Mouse (Mus musculus) T-helper 2 cell (primary cell): ENCODE measurements at regions not wholly inside any gene's neighbourhood (a gene's known extent, or its start where the extent isn't known, plus 50 kb on each side); places are given as distances from the start of the nearest gene placed in this dataset.

Experiments used
- in situ Hi-C: fragments of 300-600 bp; cut with MboI, MseI; formaldehyde crosslinking; loops from one replicate; pipeline ENCODE4 v1.15.1; 2025; ENCODE audit warnings: high pct_unique_total_duplicates

GRCm38 (mm10) chr2:51073040-51073594 is 75.8 kb downstream of the Rnd3 start:
- in situ Hi-C loops = no loop called here

DNA sequence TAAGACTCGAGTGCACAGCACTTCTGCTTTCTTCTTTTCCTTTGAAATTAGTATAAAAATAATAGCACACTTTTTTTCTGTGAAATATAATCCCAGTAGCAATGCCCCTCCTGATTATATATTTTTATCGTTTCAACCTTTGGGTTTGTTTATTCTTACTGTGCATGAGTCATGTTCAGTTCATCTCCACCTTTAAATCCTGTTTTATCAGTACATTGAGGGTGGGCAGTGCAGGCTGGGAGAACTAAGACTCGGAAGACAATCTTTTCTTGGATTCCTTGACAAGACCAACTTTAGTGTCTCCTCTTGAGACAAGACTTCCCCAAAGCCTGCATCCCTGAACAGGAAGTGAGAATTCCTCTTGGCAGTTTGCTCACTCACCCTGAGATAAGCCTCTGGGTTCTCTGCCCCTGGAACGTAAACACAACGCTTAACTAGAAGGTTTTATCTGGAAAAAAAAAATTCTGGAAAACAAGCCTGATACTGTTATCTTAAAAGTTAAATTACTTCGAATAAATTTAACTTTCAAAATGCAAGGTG is 76.5 kb downstream of the Rnd3 start:
- in situ Hi-C loops = no loop called here

DNA sequence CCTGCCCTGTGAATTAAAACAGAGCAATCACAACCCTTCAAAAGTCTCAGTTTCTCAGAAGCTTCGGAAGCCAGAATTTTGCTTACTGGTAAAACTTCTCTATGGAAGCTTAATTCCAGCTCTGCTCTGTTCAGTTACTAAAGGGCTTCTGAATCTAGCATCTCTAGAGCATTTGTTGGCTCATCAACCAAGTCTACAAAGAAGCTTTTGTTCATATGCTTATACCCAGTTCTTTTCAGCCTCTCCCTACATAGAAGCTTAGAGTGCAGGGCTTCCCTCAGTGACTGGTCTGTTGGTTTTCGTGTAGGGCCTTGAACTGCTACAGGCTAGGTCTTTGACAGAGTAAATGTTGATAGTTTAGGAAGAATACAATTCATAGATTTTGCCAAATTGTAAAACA is 78.0 kb downstream of the Rnd3 start:
- in situ Hi-C loops = no loop called here

DNA sequence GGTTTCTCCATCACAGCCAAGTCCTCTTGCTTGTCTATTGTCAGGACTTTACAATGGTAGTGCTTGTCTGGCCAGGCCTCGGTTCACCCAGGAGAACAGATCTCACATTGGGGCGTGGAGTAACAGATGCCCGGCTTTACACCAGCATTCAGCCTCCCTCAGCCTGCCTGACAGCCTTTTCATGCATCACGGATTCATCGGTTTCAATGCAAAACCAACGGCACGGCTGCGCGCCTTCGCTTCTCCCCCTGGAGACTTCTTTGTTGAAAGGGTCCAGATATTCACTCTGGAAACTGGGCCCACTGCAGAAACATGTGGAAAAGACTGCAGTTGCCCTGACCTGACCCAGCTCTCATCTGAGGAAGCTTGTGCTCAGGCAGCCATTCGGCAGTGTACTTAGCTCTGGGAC is 82.5 kb downstream of the Rnd3 start:
- in situ Hi-C loops = no loop called here

GRCm38 (mm10) chr2:51065821-51066220 is 83.1 kb downstream of the Rnd3 start:
- in situ Hi-C loops = no loop called here

- in situ Hi-C loops = no loop called here
Measured at GRCm38 (mm10) chr2:51064821-51065220, 84.1 kb downstream of the Rnd3 start.

DNA sequence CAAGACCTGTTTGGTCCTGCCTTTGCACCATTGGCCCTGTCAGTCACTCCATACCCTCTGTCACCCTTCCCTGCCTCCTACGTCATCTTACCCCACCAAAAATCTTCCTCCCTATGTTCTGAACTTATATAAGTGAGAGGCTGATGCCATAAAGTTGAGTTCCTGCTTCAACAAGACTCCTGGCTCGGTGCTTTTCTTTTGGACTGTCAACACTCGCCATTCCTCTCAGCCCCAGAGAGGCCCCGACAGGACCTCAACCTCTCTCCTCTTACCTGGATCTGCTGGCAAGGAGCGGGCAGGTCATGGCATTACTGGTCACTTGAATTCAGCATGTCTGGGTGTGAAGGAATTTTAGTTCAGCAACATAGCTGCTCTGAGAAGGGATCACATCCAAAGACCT is 86.9 kb downstream of the Rnd3 start:
- in situ Hi-C loops = no loop called here

DNA sequence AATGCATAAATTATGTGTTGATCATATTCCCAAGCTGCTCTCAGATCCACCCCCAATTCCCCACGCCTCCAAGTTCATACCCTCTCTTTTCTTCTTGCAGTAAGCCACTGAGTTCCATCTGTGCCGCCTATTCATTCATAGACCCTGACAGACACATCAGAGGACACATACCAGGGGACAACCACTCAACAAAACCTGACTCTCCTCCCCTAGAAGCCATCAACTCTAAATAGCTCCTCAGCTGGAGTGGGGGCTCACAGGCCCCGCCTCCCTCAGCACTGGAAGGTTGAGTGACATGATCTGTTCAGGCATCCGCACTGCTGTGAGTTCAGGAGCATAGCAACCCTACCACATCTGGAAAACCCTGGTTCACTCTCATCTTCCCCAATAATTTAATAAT is 90.8 kb downstream of the Rnd3 start:
- in situ Hi-C loops = no loop called here

GRCm38 (mm10) chr2:51056141-51056731 is 92.7 kb downstream of the Rnd3 start:
- in situ Hi-C loops = no loop called here

GRCm38 (mm10) chr2:51055339-51055738 is 93.6 kb downstream of the Rnd3 start:
- in situ Hi-C loops = no loop called here

- in situ Hi-C loops = no loop called here
Measured at GRCm38 (mm10) chr2:51049834-51050170, 99.1 kb downstream of the Rnd3 start.

DNA sequence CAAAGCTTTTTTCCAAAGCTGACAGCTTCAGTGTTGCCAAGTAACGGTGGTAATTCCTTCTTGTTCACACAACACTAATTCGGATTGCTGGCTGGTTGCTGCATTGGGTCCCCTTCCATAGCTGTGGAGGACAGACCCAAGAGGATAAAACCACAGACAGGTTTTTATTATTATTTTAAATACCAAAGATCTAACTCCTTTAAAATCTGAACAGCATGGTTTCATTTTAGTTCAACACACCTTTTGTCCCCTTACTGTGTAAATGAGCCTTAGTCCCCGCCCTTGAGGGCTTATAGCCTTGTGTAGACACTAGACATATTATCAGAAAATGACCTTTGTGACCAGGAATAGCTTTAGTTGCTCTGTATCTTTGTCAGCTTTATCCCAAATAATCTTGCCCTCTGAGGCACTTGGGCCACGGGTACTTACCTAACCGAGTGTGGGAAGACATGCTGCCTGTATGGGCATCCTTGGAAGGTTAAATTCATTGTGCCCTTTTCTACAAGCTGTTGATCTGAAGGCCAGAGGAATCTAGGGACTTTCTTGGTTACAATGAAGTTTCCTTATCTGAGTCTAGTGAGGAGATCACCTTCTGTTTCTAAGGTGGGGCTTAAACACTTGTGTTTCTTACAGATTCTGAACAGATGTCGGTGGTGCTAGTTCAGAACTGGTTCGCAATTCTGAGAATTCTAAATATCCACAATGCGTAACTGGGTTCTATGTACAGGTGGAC is 99.6 kb downstream of the Rnd3 start:
- in situ Hi-C loops = no loop called here

GRCm38 (mm10) chr2:51047520-51047919 is 101.4 kb downstream of the Rnd3 start:
- in situ Hi-C loops = no loop called here

DNA sequence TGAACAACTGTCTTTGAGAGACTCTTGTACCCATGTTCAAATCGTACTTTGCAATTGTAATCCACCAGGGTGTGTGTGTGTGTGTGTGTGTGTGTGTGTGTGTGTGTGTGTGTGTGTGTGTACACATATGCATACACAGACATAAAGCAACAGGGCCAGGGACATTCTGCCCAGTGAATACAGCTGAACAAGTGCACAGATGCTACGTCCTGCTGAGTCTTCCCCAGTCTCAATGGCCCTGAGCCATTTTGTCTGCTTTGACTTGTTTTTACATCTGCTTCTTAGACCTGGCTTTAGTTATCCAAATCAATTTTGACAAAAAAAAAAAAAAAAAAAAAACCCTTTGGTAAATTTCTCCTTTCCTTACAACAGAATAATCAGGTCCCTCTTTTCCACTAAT is 103.3 kb downstream of the Rnd3 start:
- in situ Hi-C loops = no loop called here

GRCm38 (mm10) chr2:51041101-51041500 is 107.8 kb downstream of the Rnd3 start:
- in situ Hi-C loops = no loop called here

DNA sequence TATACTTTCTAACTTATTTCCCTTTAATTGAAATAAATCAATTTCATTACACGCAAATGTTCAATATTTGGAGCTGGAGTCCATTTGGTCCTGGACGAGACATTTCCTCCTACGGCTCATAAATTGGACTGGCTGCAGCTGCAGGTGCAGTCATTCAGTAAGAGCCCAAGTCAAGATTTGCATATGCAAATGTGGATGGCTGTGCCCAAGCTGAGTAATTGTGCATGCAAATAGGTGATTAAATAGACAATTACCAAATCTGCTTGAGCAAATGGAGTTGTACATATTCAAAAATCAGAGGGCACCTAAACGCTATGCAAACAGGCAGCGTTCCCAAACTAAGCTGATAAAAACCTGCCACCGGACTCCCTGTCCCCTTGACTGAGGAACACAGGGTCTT is 110.2 kb downstream of the Rnd3 start:
- in situ Hi-C loops = no loop called here

DNA sequence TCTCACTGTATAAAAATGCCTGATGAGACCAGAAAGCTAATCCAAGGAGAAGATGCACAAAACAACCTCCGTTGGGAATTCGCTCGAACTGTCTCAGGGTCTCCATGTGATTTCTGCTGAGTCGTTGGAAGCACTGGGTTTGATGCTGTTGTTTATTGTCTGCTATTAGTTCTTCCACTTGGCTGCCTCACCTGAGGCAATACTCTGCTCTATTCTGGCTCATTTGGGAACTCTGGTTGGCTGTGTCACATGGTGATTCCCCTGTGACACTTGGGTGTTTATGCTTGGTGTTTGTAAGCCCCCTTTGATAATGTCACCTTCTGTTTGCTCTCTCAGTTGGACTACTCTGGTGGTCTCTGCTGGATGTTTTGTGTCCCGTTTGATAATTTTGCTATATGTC is 111.9 kb downstream of the Rnd3 start:
- in situ Hi-C loops = no loop called here

DNA sequence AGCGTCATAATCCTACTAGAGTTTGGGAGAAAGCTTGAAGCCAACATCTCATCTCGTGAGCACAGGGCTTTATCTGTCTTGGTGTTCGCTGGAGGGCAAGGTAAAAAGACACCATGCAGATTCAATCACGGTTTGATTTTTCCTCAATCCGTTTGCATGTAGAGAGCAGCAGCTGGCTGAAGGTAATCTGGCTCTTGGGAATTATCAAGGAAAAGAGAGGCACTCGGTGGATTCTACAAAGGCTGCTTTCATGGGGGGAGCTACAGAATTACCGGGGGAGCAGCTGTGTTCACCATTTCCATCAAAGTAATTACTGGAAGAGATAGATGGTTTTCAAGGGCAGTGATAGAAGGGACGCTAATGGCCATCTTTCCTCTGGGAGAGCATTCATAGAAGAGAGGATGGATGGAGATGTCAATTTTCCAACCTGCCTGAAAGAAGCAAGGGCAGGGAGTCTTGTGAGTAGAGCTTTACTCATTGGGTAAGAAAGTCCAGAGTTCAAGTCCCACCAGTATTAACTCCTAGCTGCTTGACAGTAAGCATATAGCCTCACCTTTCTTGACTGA is 112.6 kb downstream of the Rnd3 start:
- in situ Hi-C loops = no loop called here

GRCm38 (mm10) chr2:51033881-51034280 is 115.0 kb downstream of the Rnd3 start:
- in situ Hi-C loops = no loop called here

- in situ Hi-C loops = no loop called here
Measured at GRCm38 (mm10) chr2:51022479-51022878, 126.4 kb downstream of the Rnd3 start.

DNA sequence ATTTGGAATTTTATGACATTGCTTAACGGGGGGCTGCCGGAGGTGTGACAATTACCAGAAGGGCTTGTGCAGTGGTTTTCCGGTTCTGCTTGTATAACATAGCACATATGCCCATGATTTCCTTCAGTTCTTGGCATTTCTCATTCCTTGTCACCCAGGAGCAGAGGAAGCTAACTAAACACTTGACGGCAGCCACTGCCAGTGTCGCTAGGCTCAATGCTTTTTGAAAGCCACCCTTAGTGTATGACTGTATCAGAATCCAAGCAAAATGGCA is 132.8 kb downstream of the Rnd3 start:
- in situ Hi-C loops = no loop called here

GRCm38 (mm10) chr2:51015360-51016128 is 133.4 kb downstream of the Rnd3 start:
- in situ Hi-C loops = no loop called here
